Mouse (Mus musculus): ENCODE data around the gene Med4. TPM values are rescaled to one million over a fixed set of nuclear protein-coding genes. Genes with fewer than 3 reads are reported as not detected.

The Med4 gene
- total RNA-seq, 1 experiment, result 31.7 TPM

GRCm38 (mm10) chr14:73478321-73478720, 31.5 kb upstream of the Med4 start:
- Histone ChIP-seq H3K9me3 (ENCODE audit: control insufficient read depth, insufficient read depth, low read depth, low read length) (no peaks in the 10 kb centered on the region), H3K4me3 (ENCODE audit: insufficient read depth in 1 of 2, low read depth in 1 of 2, low read length in 2 of 2, poor library complexity in 1 of 2, severe bottlenecking in 1 of 2) (no peak overlapping the region), H3K9ac (ENCODE audit: insufficient read depth, low read depth, low read length, poor library complexity, severe bottlenecking) (no peak overlapping the region), H3K4me1 (ENCODE audit: control insufficient read depth in 2 of 2, insufficient read depth in 2 of 2, low read length in 2 of 2, poor library complexity in 1 of 2) (peaks cover 2% of the 10 kb centered on the region in 2 experiments; a peak in 3 of 4 replicates), H3K27ac (ENCODE audit: insufficient read depth, low read depth, low read length, poor library complexity, severe bottlenecking) (no peak overlapping the region), H3K36me3 (ENCODE audit: control insufficient read depth, insufficient read depth, low read length, poor library complexity, severe bottlenecking) (no peaks in the 10 kb centered on the region)
- in situ Hi-C loops (cut with MboI; ENCODE audit: low sequenced_read_pairs in 2 of 2, unreplicated experiment in 2 of 2), result no loop called here
- no peak for TF ChIP-seq MAFK (IDR thresholded peaks at IDR 0.05; ENCODE audit: insufficient read depth, low read depth, low read length)
- no peak for TF ChIP-seq ZNF384 (IDR thresholded peaks at IDR 0.05; ENCODE audit: low read depth, low read length)
- no peak for TF ChIP-seq CHD2 (IDR thresholded peaks at IDR 0.05; ENCODE audit: low read depth, low read length)
- TF ChIP-seq ZC3H11A (IDR thresholded peaks at IDR 0.05; ENCODE audit: borderline replicate concordance, low read depth, low read length), result no peak
- no peak for TF ChIP-seq HCFC1 (IDR thresholded peaks at IDR 0.05; ENCODE audit: borderline replicate concordance, insufficient read depth, low read length)
- no peak for DNase-seq (ENCODE audit: low read depth, low spot score)

GRCm38 (mm10) chr14:73479771-73480170, 30.1 kb upstream of the Med4 start:
- Histone ChIP-seq H3K4me3 (ENCODE audit: insufficient read depth in 1 of 2, low read depth in 1 of 2, low read length in 2 of 2, poor library complexity in 1 of 2, severe bottlenecking in 1 of 2) (no peak overlapping the region), H3K9ac (ENCODE audit: insufficient read depth, low read depth, low read length, poor library complexity, severe bottlenecking) (no peak overlapping the region), H3K4me1 (ENCODE audit: control insufficient read depth in 2 of 2, insufficient read depth in 2 of 2, low read length in 2 of 2, poor library complexity in 1 of 2) (peaks cover 2 to 4% of the 10 kb centered on the region in 2 experiments; a peak in 2 of 4 replicates), H3K27ac (ENCODE audit: insufficient read depth, low read depth, low read length, poor library complexity, severe bottlenecking) (no peak overlapping the region), H3K36me3 (ENCODE audit: control insufficient read depth, insufficient read depth, low read length, poor library complexity, severe bottlenecking) (no peaks in the 10 kb centered on the region), H3K9me3 (ENCODE audit: control insufficient read depth, insufficient read depth, low read depth, low read length) (no peaks in the 10 kb centered on the region)
- no peak for DNase-seq (ENCODE audit: low read depth, low spot score)
- in situ Hi-C loops (cut with MboI; ENCODE audit: low sequenced_read_pairs in 2 of 2, unreplicated experiment in 2 of 2), result no loop called here
- TF ChIP-seq MAFK (IDR thresholded peaks at IDR 0.05; ENCODE audit: insufficient read depth, low read depth, low read length), result no peak
- no peak for TF ChIP-seq ZC3H11A (IDR thresholded peaks at IDR 0.05; ENCODE audit: borderline replicate concordance, low read depth, low read length)
- no peak for TF ChIP-seq ZNF384 (IDR thresholded peaks at IDR 0.05; ENCODE audit: low read depth, low read length)
- TF ChIP-seq HCFC1 (IDR thresholded peaks at IDR 0.05; ENCODE audit: borderline replicate concordance, insufficient read depth, low read length), result no peak
- no peak for TF ChIP-seq CHD2 (IDR thresholded peaks at IDR 0.05; ENCODE audit: low read depth, low read length)

- Histone ChIP-seq H3K27ac (ENCODE audit: insufficient read depth, low read depth, low read length, poor library complexity, severe bottlenecking) (no peak overlapping the region), H3K9ac (ENCODE audit: insufficient read depth, low read depth, low read length, poor library complexity, severe bottlenecking) (no peak overlapping the region), H3K9me3 (ENCODE audit: control insufficient read depth, insufficient read depth, low read depth, low read length) (no peaks in the 10 kb centered on the region), H3K4me1 (ENCODE audit: control insufficient read depth in 2 of 2, insufficient read depth in 2 of 2, low read length in 2 of 2, poor library complexity in 1 of 2) (0 out of 4 replicates have a peak, but pooled peaks cover 0 to 3% of the 10 kb centered on the region in 2 experiments), H3K36me3 (ENCODE audit: control insufficient read depth, insufficient read depth, low read length, poor library complexity, severe bottlenecking) (no peaks in the 10 kb centered on the region), H3K4me3 (ENCODE audit: insufficient read depth in 1 of 2, low read depth in 1 of 2, low read length in 2 of 2, poor library complexity in 1 of 2, severe bottlenecking in 1 of 2) (no peak overlapping the region)
- DNase-seq (ENCODE audit: low read depth, low spot score), result no peak
- TF ChIP-seq ZC3H11A (IDR thresholded peaks at IDR 0.05; ENCODE audit: borderline replicate concordance, low read depth, low read length) (no peak), MAFK (IDR thresholded peaks at IDR 0.05; ENCODE audit: insufficient read depth, low read depth, low read length) (no peak), CHD2 (IDR thresholded peaks at IDR 0.05; ENCODE audit: low read depth, low read length) (no peak), ZNF384 (IDR thresholded peaks at IDR 0.05; ENCODE audit: low read depth, low read length) (no peak), HCFC1 (IDR thresholded peaks at IDR 0.05; ENCODE audit: borderline replicate concordance, insufficient read depth, low read length) (no peak)
- in situ Hi-C loops (cut with MboI; ENCODE audit: low sequenced_read_pairs in 2 of 2, unreplicated experiment in 2 of 2), result no loop called here
Measured at GRCm38 (mm10) chr14:73483516-73484229, 26.2 kb upstream of the Med4 start.

- in situ Hi-C loops (cut with MboI; ENCODE audit: low sequenced_read_pairs in 2 of 2, unreplicated experiment in 2 of 2), result no loop called here
- 0 out of 4 replicates have a peak, but pooled peaks cover 0 to 3% of the 10 kb centered on the region in 2 experiments for H3K4me1 ChIP-seq (ENCODE audit: control insufficient read depth in 2 of 2, insufficient read depth in 2 of 2, low read length in 2 of 2, poor library complexity in 1 of 2)
- no peak for TF ChIP-seq ZNF384 (IDR thresholded peaks at IDR 0.05; ENCODE audit: low read depth, low read length)
- no peak for TF ChIP-seq ZC3H11A (IDR thresholded peaks at IDR 0.05; ENCODE audit: borderline replicate concordance, low read depth, low read length)
- no peak for TF ChIP-seq HCFC1 (IDR thresholded peaks at IDR 0.05; ENCODE audit: borderline replicate concordance, insufficient read depth, low read length)
- TF ChIP-seq CHD2 (IDR thresholded peaks at IDR 0.05; ENCODE audit: low read depth, low read length), result no peak
- no peak for TF ChIP-seq MAFK (IDR thresholded peaks at IDR 0.05; ENCODE audit: insufficient read depth, low read depth, low read length)
- no peak overlapping the region for H3K9ac ChIP-seq (ENCODE audit: insufficient read depth, low read depth, low read length, poor library complexity, severe bottlenecking)
- no peak overlapping the region for H3K4me3 ChIP-seq (ENCODE audit: insufficient read depth in 1 of 2, low read depth in 1 of 2, low read length in 2 of 2, poor library complexity in 1 of 2, severe bottlenecking in 1 of 2)
- H3K9me3 ChIP-seq (ENCODE audit: control insufficient read depth, insufficient read depth, low read depth, low read length), result no peaks in the 10 kb centered on the region
- no peak overlapping the region for H3K27ac ChIP-seq (ENCODE audit: insufficient read depth, low read depth, low read length, poor library complexity, severe bottlenecking)
- DNase-seq (ENCODE audit: low read depth, low spot score), result no peak
- no peaks in the 10 kb centered on the region for H3K36me3 ChIP-seq (ENCODE audit: control insufficient read depth, insufficient read depth, low read length, poor library complexity, severe bottlenecking)
Measured at GRCm38 (mm10) chr14:73484366-73485110, 25.3 kb upstream of the Med4 start.

Measured in ES-E14 (cell line).